Mouse (Mus musculus) spleen, embryonic (tissue): Measurements from ENCODE around the gene Usp12.

ENCODE experiments used
- CTCF ChIA-PET: fragments of 350-600 bp; sonication (Branson Sonifier 250); formaldehyde crosslinking; loops from one replicate; lab custom pipeline; 2022; lab: Charles Lee

Gene Usp12

DNA sequence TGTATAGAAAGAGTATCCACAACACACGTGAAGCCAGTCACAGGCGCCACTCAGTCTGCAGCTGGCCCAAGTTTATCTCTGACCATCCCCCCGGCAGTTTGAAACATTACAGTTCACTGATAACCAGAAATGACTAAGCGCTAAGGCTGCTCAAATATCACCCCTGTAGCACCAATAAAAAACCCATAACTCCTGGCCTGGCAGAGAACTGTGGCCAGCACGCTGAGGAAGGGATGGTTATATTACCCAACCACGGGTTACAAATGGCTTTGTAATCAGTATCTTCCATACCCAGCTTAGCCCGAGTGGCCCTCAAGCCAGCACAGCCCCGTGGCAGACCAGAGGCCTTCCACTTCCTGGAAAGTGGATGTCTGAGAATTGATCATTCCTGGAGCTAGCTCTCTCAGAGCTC lies 91.1 kb downstream of the Usp12 start:
- CTCF ChIA-PET, result interaction anchor here (0.6 to 1.4 kb wide), 2 partner anchors 169 to 201 kb away, joined by 5 to 6 read pairs; no protein-coding TSS in a partner anchor

DNA sequence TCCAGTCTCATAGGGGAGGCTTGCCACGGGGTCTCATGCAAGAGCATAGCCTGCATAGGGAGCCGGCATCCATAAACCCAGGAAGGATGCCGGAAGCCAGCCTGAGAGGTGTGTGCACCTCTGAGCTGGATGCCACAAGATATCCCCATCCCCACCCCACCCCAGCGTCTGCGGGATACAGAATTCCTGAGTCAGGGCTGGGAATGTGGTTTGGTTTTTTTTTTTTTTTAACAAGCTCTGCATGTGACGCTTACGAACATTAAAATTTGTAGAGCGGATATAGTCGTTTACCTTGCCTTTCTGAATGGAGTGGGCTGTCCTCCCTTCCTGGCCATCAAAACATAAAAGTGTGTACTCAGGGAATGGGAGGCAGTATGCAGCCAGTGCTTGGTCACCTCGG lies 94.7 kb downstream of the Usp12 start:
- CTCF ChIA-PET, result interaction anchor here (0.6 kb wide), 2 partner anchors 27 to 527 kb away, joined by 5 read pairs; no protein-coding TSS in a partner anchor

DNA sequence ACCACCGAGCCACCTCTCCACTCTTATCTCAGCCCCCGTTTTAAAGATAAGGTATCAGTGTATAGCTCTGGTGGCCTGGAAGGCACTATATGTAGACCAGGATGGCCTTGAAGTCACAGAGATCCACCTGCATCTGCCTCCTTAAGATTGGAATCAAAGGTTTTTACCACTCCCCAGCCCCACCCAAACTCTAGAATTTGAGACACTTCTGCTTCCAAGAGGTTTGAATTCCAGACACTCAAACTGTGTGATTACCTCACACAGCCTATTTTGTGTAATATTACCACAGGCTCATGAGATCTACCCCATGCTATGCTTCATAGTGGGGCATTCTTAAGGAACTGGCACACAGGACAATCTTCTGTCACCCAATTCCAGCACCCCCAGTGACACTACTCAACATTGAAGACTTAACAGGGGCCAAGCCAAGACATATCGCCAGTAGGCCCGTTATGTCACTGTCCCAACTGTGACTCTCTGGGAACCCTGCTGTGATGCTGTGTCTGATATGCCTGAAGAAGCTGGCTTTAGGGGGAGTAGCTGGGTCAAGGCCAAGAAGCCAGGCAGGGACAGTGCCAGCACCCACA lies 95.3 kb downstream of the Usp12 start:
- CTCF ChIA-PET, result no interaction called here

DNA sequence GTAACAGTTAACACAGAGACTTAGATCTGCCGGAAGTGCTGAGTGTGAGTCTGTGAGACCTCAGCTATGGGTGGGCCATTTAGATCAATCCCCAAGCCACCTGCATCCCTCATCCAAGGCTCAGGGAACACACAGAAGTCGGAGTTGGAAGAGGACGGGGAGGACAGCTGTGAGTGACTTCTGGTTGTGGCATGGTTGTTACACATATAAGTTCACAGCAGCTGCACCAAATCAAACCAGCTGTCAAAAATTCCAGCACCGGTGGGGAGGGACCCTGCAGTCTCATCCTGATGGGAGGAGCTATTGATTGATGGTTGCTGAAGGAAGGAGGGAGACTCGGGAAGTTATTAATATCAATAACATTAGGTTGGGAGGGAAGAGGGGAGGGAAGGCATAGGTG lies 99.3 kb downstream of the Usp12 start:
- CTCF ChIA-PET, result no interaction called here

DNA sequence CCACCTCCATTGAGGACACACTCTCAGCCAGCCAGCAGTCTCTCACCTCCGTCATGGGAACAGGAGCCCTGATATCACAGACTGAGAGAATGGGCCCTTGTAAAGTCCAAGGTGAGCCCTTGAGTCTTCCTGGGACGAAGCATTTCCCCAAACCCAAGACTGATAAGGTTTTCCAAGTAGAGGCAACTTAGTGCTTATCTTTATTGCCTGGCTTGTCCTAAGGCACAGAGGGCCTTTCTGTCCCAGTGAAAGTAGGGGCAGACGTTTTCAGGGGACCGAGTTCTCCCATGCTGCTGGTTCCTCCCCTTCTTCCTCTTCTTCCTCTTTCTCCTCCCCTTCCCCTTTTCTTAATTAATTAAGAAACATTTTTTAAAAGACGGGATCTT lies 101.8 kb downstream of the Usp12 start:
- CTCF ChIA-PET, result no interaction called here

DNA sequence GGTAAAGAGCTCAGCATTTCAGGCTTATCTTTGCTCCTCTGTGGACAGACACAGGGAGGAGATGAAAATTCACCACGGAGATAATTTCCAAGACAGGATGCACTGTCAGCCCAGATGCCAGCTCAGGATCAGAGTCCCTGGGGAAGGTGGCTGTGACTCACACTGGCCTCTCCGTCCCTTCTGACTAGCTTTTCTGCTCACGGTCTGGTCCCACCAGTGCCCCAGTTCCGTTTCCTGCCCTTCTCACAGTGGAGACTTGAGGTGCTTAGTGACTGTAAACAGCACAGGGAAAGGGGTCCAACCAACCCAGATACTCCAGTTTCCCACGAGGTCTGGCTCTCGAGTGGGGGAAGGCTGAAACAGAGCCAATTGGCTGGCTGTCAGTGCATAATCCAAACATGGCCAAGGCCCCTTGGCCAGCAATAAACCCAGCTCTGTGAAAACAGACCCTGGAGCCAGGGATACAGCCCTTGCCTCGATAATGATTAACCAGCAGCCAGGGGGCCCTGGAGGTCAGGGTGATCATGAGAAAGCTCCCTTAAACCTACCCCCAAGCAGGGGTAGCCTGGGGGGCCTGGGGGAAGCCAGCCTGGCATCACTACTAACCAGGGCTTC lies 102.3 kb downstream of the Usp12 start:
- CTCF ChIA-PET, result no interaction called here

DNA sequence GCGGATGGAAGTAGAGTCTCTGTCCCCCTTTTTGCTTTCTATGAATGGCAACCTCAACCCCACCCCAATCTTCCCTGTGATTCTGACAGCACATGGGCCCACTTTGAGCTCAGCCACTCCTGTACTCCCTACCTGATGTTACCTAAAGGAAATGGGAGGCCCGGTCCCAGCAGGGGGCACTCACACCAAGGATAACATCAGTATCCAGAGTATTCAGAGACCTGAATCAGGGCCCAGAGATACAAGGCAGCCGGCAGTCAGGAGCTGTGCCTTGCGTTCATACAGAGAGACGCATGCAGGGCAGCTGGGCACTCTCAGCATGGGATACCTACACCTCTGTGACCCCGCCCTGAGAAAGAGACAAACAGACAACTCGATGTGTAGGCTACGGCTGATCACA lies 103.1 kb downstream of the Usp12 start:
- CTCF ChIA-PET, result interaction anchor here (0.5 to 0.8 kb wide), 2 partner anchors 178 to 832 kb away, joined by 3 read pairs; no protein-coding TSS in a partner anchor

DNA sequence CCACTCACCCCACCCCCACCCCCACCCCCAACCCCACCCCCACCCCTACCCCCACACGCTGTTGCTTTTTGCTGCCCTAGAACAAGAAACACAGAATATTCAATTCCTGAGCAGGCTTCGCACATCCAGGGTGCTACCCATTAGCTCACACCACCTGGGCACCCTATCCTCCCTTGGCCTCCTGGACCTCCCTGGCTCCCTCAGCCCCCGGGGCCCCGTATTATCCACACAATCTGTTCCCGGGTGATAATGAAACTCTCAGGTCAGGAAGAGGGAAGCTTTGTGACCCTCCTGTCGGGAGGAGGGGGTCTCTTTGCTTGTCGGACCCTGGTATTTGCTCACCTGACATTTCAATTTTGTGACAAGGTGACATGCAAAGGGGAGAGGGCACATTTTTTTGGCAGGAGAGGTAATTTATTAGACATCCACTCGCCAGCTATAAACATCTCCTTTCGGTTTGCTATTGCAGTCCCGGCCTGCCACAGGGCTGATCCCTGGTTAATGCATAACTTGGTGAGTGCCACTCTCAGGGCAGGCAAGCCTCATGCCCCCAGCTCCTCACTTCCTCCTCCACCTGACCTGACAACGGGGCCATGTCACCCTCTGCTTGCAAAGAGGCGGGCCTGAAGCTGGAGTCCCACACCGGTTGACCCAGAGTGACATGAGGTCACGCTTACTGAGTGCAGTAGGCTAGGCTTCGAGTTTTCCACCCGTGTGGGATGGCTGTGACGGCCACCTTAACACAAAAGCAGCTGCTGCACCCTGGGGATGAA lies 107.1 kb downstream of the Usp12 start:
- CTCF ChIA-PET, result interaction anchor here (1.6 kb wide), 1 partner anchor 12 kb away, joined by 4 read pairs; no protein-coding TSS in a partner anchor

DNA sequence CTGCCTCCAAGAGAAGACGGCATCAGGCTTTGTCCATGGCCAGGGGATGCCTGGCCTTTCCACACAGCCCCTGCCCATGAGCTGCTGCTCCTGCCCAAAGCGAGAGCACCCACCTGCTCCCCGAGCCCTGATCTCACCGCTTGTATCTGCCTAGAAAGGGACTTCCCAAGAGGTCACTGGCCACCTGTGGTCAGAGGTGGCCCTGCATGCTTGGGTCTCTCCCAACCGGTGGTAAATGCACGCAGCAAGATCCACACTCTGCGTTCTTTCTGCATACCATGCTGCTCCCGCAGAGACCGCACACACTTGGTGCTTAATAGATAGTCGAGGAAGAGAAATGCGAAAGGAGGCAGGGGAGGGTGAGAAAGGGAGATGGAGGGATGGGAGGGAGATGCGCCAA lies 107.9 kb downstream of the Usp12 start:
- CTCF ChIA-PET, result interaction anchor here (1.6 kb wide), 1 partner anchor 11 kb away, joined by 4 read pairs; no protein-coding TSS in a partner anchor
